Mouse (Mus musculus) heart, embryonic 14.5 days (tissue): ENCODE results near the gene Tsc2. TPM values are rescaled to one million over a fixed set of nuclear protein-coding genes. Genes with fewer than 3 reads are reported as not detected.
"Not testable (repeated sequence)": the region's sequence is repeated elsewhere in the genome, so short reads cannot be mapped to it uniquely, and the experiment has no call there.

ENCODE experiments used
- ATAC-seq: fragments of 200-750 bp; cut with Nextera tagmentation; 2 replicates; pipeline ENCODE4 v1.8.0; 2017; ENCODE audit warnings: low read depth, moderate TSS enrichment; ENCODE audit not compliant: insufficient number of reproducible peaks, insufficient read depth, low FRiP score
- H3K27ac ChIP-seq, 2 experiments: fragments of 200-500 bp in 1 of 2; fragments of 300-500 bp in 1 of 2; sonication (generic) in 1 of 2; replicated peaks in 1 of 2; 2 replicates each; pipeline ENCODE4 v1.5.1; 2012 to 2014; ENCODE audit warnings: low read depth in 2 of 2, low read length in 2 of 2, control low read depth in 1 of 2, mild to moderate bottlenecking in 1 of 2, mixed read lengths in 1 of 2; ENCODE audit not compliant: control insufficient read depth in 1 of 2, insufficient read depth in 1 of 2
- H3K27me3 ChIP-seq: fragments of 300-500 bp; sonication (generic); 2 replicates; pipeline ENCODE4 v1.6.1; 2014; ENCODE audit warnings: mild to moderate bottlenecking, low read length, control low read depth; ENCODE audit not compliant: control insufficient read depth, insufficient read depth
- H3K36me3 ChIP-seq: fragments of 300-500 bp; sonication (generic); 2 replicates; pipeline ENCODE4 v1.6.1; 2014; ENCODE audit warnings: mild to moderate bottlenecking, control low read depth, low read length, mixed read lengths; ENCODE audit not compliant: control insufficient read depth, insufficient read depth
- H3K4me1 ChIP-seq, 2 experiments: fragments of 200-500 bp in 1 of 2; fragments of 300-500 bp in 1 of 2; sonication (generic) in 1 of 2; 2 replicates each; pipeline ENCODE4 v1.6.1; 2012 to 2014; ENCODE audit warnings: low read length in 2 of 2, control low read depth in 1 of 2, mixed read lengths in 1 of 2; ENCODE audit not compliant: control insufficient read depth in 2 of 2, insufficient read depth in 2 of 2
- H3K4me2 ChIP-seq: fragments of 300-500 bp; sonication (generic); 2 replicates; pipeline ENCODE4 v1.6.1; 2014; ENCODE audit warnings: mild to moderate bottlenecking, low read length
- H3K4me3 ChIP-seq, 2 experiments: fragments of 200-500 bp in 1 of 2; fragments of 300-500 bp in 1 of 2; sonication (generic) in 1 of 2; 2 replicates each; pipeline ENCODE4 v1.5.1; 2012 to 2014; ENCODE audit warnings: low read length in 2 of 2, mild to moderate bottlenecking in 2 of 2, control low read depth in 1 of 2, low read depth in 1 of 2, moderate library complexity in 1 of 2; ENCODE audit not compliant: control insufficient read depth in 1 of 2, insufficient read depth in 1 of 2
- H3K9ac ChIP-seq: fragments of 300-500 bp; sonication (generic); 2 replicates; pipeline ENCODE4 v1.6.1; 2014; ENCODE audit warnings: mild to moderate bottlenecking, low read length
- H3K9me3 ChIP-seq: fragments of 300-500 bp; sonication (generic); 2 replicates; pipeline ENCODE4 v1.6.1; 2016; ENCODE audit warnings: low read length, control low read depth; ENCODE audit not compliant: control insufficient read depth
- WGBS: fragments of 180-500 bp; shearing (Covaris S2); extraction: QIAGEN DNeasy Blood & Tissue Kit; methylation state at CpG from one replicate; pipeline ENCODE4 v1.1.7; 2014; 5-methylcytosine and 5-hydroxymethylcytosine counted together
- polyA plus RNA-seq: library from polyadenylated mRNA; unstranded; fragments of >200 nt; fragmentation: Nextera tagmentation; extraction: Ambion mirVana; gene quantifications from 2 replicates; pipeline ENCODE4 v1.2.1, GENCODE M21; 2014

Gene Tsc2
- polyA plus RNA-seq, 1 experiment from 2014 or later: 51.1 TPM

DNA sequence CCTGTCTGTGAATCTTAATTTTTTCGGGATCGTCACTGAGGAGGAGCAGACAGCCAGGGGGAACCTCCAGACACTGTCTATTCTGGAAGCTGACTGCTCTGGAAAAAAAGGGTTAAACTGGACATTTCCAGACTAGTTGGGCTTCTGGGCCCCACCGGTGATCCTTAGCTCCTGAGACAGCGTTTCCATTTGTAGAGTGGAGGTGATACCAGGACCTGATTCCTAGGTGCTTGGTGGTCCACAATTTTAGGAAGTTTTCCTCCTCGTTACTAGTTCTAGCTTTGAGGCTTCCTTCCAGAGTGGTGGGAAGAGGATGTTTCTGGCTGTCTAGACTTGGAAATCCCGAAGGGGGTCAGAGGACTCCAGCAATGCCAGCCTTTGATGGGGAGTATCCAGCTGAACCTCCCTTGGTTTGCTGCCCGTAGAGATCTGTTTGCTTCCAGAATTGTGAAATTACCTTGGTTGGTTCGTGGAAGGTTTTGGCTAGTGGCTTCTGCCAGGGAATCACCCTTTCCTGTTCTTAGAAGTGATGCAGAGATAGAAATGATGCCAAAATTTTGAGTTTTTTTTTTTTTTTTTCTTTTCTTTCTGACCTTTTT, 37.9 kb upstream of the Tsc2 start:
- Histone ChIP-seq H3K9me3 (no peaks in the 10 kb centered on the region), H3K36me3 (no peaks in the 10 kb centered on the region), H3K9ac (peak overlapping the region; percentile 97), H3K4me1 (peaks cover 16 to 29% of the 10 kb centered on the region in 2 experiments), H3K4me2 (peak overlapping the region; percentile 92), H3K27me3 (no peaks in the 10 kb centered on the region), H3K27ac (peak overlapping the region; percentile 35 to 82; a peak in 3 of 4 replicates), H3K4me3 (peak overlapping the region; percentile 83 to 98)
- 12% methylated on average over 8 of the region's 8 CpGs for WGBS
- ATAC-seq: no peak

GRCm38 (mm10) chr17:24669545-24670245, 37.3 kb upstream of the Tsc2 start, which contains the start of gene Zfp598:
TSS of gene Zfp598 (plus strand) at chr17:24669687.
- H3K4me1 ChIP-seq: peaks cover 16 to 29% of the 10 kb centered on the region in 2 experiments
- peak within 1 kb of the TSS; percentile 97 for H3K9ac ChIP-seq
- peak; percentile 97 for ATAC-seq
- H3K27ac ChIP-seq: peak within 1 kb of the TSS; percentile 54 to 82
- H3K4me3 ChIP-seq: peak within 1 kb of the TSS; percentile 83 to 98
- WGBS: under 1% methylated on average over 79 of the region's 80 CpGs
- H3K9me3 ChIP-seq: no peaks in the 10 kb centered on the region
- peak within 1 kb of the TSS; percentile 92 for H3K4me2 ChIP-seq
- H3K27me3 ChIP-seq: no peaks in the 10 kb centered on the region
- no peaks in the 10 kb centered on the region for H3K36me3 ChIP-seq

DNA sequence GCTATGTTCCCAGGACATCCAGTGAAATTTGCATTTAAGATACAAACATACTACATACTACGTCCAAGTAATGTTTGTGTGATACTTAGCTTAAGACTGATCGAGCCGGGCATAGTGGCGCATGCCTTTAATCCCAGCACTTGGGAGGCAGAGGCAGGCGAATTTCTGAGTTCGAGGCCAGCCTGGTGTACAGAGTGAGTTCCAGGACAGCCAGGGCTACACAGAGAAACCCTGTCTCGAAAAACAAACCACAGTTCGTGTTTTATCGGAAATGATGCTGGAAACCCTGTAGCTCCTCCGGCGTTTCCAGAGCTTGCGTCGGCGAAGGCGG, 36.7 kb upstream of the Tsc2 start:
- WGBS: 9% methylated on average over 15 of the region's 15 CpGs
- Histone ChIP-seq H3K27ac (peak overlapping the region; percentile 54 to 82), H3K4me2 (peak overlapping the region; percentile 92), H3K4me3 (peak overlapping the region; percentile 40 to 98), H3K4me1 (peaks cover 16 to 26% of the 10 kb centered on the region in 2 experiments), H3K9ac (peak overlapping the region; percentile 97)
- ATAC-seq, H3K27me3 ChIP-seq, H3K9me3 ChIP-seq, H3K36me3 ChIP-seq: not testable (repeated sequence)

DNA sequence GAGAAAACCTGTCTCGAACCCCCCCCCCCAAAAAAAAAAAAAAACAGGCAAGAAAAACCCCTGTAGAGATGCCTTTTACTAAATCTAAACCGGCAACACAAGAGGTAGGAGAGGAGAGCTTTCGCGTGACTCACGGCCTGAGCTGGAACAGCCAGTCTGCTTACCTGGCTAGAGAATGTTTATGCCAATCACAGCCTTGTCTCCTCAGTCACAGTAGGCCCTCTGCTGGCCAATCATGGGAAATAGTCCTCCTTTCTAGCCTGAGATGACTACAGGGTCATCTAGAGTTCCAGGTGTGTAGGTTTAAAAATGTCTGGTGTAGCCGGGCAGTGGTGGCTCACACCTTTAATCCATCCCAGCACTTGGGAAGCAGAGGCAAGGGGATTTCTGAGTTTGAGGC, 35.0 kb upstream of the Tsc2 start:
- Histone ChIP-seq H3K36me3 (no peaks in the 10 kb centered on the region), H3K27me3 (no peaks in the 10 kb centered on the region), H3K9me3 (no peaks in the 10 kb centered on the region), H3K4me2 (no peak overlapping the region), H3K9ac (no peak overlapping the region), H3K4me1 (peaks cover 16 to 23% of the 10 kb centered on the region in 2 experiments), H3K27ac (no peak overlapping the region), H3K4me3 (no peak overlapping the region)
- WGBS: 24% methylated on average over 6 of the region's 6 CpGs
- no peak for ATAC-seq

GRCm38 (mm10) chr17:24667011-24667410, 34.6 kb upstream of the Tsc2 start:
- 54% methylated on average over 7 of the region's 7 CpGs for WGBS
- not testable (repeated sequence) for H3K27me3 ChIP-seq

DNA sequence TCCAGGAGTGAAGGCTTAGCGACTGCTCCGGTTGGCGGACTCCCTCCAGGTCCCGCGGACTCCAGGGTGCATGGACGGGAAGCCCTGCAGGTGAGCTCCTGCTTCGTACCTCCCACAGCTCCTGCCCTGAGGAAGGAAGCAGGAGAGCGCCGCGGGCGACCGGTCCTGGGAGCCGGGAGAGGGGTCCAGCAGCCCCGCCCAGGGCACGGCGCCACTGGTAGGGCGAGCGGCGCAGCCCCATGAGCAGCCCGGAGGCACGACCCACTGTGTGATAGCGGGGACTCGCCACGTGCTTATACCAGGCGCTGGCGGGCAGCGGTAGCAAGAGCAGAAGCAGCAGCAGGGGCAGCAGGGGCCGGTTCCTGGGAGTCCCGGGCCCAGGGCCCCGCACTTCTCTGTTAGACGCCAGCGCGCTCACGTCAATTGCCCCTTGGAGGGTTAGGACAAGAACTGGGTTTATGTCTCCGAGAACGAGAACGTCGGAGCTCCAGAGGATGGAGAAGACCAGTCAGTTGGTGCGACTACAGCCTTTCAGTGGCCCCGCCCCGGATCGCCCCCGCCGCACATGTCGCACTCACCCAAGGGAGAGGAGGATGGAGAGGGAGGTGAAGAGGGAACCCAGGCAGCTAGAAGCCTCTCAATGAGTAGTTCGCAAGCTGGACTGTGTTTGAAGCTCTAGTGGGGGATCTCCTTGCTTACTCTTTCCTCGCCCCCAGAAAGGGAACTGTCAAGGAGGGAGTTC, 25.8 kb upstream of the Tsc2 start, which contains the start of gene Npw:
TSS of gene Npw (minus strand) at position 441 of the 742 bp plus-strand sequence.
- WGBS: 2% methylated on average over 46 of the region's 47 CpGs
- Histone ChIP-seq H3K27me3 (peaks cover 47% of the 10 kb centered on the region), H3K4me2 (peak within 1 kb of the TSS; percentile 73)

More at GRCm38 (mm10) chr17:24667011-24667410, 34.6 kb upstream of the Tsc2 start:
- H3K36me3 ChIP-seq, H3K4me3 ChIP-seq, H3K9ac ChIP-seq, H3K4me2 ChIP-seq, H3K9me3 ChIP-seq, ATAC-seq, H3K27ac ChIP-seq: not testable (repeated sequence)
- H3K4me1 ChIP-seq: peaks cover 12 to 19% of the 10 kb centered on the region in 2 experiments

GRCm38 (mm10) chr17:24654969-24655368, 22.5 kb upstream of the Tsc2 start:
- Histone ChIP-seq H3K36me3 (no peaks in the 10 kb centered on the region), H3K9ac (no peak overlapping the region), H3K4me3 (no peak overlapping the region), H3K4me2 (no peak overlapping the region), H3K9me3 (no peaks in the 10 kb centered on the region), H3K27me3 (peaks cover 41% of the 10 kb centered on the region), H3K4me1 (peaks cover 5 to 14% of the 10 kb centered on the region in 2 experiments; a peak in 3 of 4 replicates), H3K27ac (no peak overlapping the region)
- ATAC-seq: no peak
- 74% methylated on average over 4 of the region's 4 CpGs for WGBS

More for the DNA sequence above, 25.8 kb upstream of the Tsc2 start, which contains the start of gene Npw:
- no peaks in the 10 kb centered on the region for H3K9me3 ChIP-seq
- peak; percentile 48 for ATAC-seq
- no peaks in the 10 kb centered on the region for H3K36me3 ChIP-seq
- H3K4me1 ChIP-seq: peaks cover 3 to 7% of the 10 kb centered on the region in 2 experiments; a peak in 3 of 4 replicates
- peak within 1 kb of the TSS; percentile 45 for H3K9ac ChIP-seq
- no peak within 1 kb of the TSS for H3K27ac ChIP-seq
- H3K4me3 ChIP-seq: peak within 1 kb of the TSS; percentile 33 to 43
